Mouse (Mus musculus) neural tube, embryonic 15.5 days (tissue): Measurements from ENCODE around the gene Disc1. TPM values are rescaled to one million over a fixed set of nuclear protein-coding genes. Genes with fewer than 3 reads are reported as not detected.

ENCODE experiments used
- ATAC-seq: fragments of 200-750 bp; cut with Nextera tagmentation; 2 replicates; pipeline ENCODE4 v1.8.0; 2017; ENCODE audit warnings: mild to moderate bottlenecking, moderate TSS enrichment, moderate library complexity; ENCODE audit not compliant: low FRiP score
- H3K27ac ChIP-seq: fragments of 300-500 bp; sonication (generic); replicated peaks from 2 replicates; pipeline ENCODE4 v1.5.1; 2015; ENCODE audit warnings: mild to moderate bottlenecking, inconsistent platforms
- H3K27me3 ChIP-seq: fragments of 300-500 bp; sonication (generic); replicated peaks from 2 replicates; pipeline ENCODE4 v1.6.1; 2015; ENCODE audit warnings: inconsistent platforms
- H3K36me3 ChIP-seq: fragments of 300-500 bp; sonication (generic); 2 replicates; pipeline ENCODE4 v1.6.1; 2015; ENCODE audit warnings: inconsistent platforms
- H3K4me1 ChIP-seq: fragments of 300-500 bp; sonication (generic); 2 replicates; pipeline ENCODE4 v1.6.1; 2015; ENCODE audit warnings: inconsistent platforms
- H3K4me2 ChIP-seq: fragments of 300-500 bp; sonication (generic); 2 replicates; pipeline ENCODE4 v1.6.1; 2015; ENCODE audit warnings: inconsistent platforms, mild to moderate bottlenecking, moderate library complexity
- H3K4me3 ChIP-seq: fragments of 300-500 bp; sonication (generic); replicated peaks from 2 replicates; pipeline ENCODE4 v1.5.1; 2015; ENCODE audit warnings: mild to moderate bottlenecking, inconsistent platforms
- H3K9ac ChIP-seq: fragments of 300-500 bp; sonication (generic); replicated peaks from 2 replicates; pipeline ENCODE4 v1.6.1; 2015; ENCODE audit warnings: mild to moderate bottlenecking, inconsistent platforms
- H3K9me3 ChIP-seq: fragments of 300-500 bp; sonication (generic); replicated peaks from 2 replicates; pipeline ENCODE4 v1.6.1; 2016; ENCODE audit warnings: inconsistent platforms
- WGBS: fragments of 180-500 bp; shearing (Covaris S2); methylation state at CpG from one replicate; pipeline ENCODE4 v1.1.7; 2015; ENCODE audit warnings: mixed read lengths; 5-methylcytosine and 5-hydroxymethylcytosine counted together
- polyA plus RNA-seq: library from polyadenylated mRNA; unstranded; fragments of >200 nt; fragmentation: Nextera tagmentation; extraction: Ambion mirVana; gene quantifications from 2 replicates; pipeline ENCODE4 v1.2.1, GENCODE M21; 2015

The Disc1 gene
- polyA plus RNA-seq, 1 experiment from 2014 or later, result 1.8 TPM

DNA sequence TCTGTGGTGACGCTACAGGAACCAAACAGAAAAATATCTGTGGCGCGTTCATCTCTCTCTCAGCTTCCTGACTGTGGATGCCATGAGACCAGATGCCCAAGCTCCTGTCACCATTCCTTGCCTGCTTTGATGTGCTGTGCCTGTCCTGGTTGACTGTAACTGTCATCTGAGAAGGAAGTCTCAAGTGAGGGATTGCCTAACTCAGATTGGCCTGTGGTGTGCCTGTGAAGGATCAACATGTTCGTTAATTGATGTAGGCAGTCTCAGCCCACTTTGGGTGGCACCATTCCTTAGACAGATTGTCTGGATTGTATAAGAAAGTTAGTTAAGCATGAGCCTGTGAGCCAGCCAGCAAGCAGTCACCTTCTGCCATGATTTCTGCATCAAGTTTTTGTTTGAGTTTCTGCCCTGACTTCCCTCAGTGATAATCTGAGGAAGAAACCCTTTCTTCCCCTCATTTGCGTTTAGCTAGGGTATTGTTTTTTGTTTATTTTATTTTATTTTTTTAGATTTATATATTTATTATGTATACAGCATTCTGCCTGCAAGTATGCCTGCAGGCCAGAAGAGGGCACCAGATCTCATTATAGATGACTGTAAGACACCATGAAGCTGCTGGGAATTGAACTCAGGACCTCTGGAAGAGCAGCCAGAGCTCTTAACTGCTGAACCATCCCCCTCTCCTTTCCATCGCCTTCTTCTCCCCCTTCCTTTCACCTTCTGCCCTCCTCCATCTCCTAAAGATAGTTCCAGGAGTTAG is 14.3 kb downstream of the Disc1 start:
- Histone ChIP-seq H3K4me2 (no peak overlapping the region), H3K27ac (peak overlapping the region; percentile 79), H3K36me3 (no peaks in the 10 kb centered on the region), H3K4me1 (peaks cover 14% of the 10 kb centered on the region), H3K4me3 (no peak overlapping the region), H3K9me3 (no peaks in the 10 kb centered on the region), H3K9ac (no peak overlapping the region), H3K27me3 (no peaks in the 10 kb centered on the region)
- no peak for ATAC-seq
- WGBS, result 83% methylated on average over 6 of the region's 6 CpGs

DNA sequence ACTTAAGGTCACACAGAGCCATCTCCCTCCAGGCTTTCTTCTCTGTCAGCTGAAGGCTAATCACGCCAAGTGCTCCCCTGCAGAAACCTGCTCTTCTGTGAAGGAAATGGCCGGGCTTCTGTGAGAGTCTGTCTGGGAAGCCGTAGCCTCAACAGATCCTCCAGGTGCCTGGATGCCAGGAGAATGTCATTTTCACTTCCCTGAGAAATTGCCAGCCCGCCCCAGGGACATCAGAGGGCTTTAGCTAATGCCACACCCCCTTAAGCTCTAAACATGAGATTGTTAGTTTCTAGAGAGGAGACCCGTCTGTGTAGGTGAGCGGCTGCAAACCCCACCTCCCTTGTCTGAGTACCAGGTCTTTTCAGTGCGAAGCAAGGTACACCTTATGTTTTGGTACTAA is 15.3 kb downstream of the Disc1 start:
- Histone ChIP-seq H3K4me2 (no peak overlapping the region), H3K27ac (no peak overlapping the region), H3K9me3 (no peaks in the 10 kb centered on the region), H3K9ac (no peak overlapping the region), H3K4me1 (peaks cover 14% of the 10 kb centered on the region), H3K36me3 (no peaks in the 10 kb centered on the region), H3K4me3 (no peak overlapping the region), H3K27me3 (no peaks in the 10 kb centered on the region)
- WGBS, result 80% methylated on average over 7 of the region's 7 CpGs
- no peak for ATAC-seq

DNA sequence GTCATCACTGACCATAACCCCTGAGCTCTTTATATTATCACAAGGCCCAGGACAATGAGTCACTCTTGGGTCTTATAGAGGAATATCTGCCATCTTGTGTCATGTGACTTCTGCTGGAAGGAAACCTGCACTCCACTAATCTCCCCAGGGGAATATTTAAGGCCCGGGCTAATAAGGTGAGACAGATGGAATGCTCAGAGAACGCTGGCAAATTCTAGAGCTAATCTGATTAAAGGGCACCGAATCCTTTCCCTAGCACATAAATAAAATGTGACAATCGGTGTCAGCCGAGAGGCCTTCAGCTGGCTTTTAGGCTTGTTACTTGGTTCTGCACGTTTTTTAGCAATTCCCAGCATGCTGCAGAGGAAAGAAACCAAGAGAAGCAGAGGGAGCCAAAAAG is 15.7 kb downstream of the Disc1 start:
- no peak overlapping the region for H3K4me2 ChIP-seq
- no peaks in the 10 kb centered on the region for H3K9me3 ChIP-seq
- no peak overlapping the region for H3K9ac ChIP-seq
- H3K4me1 ChIP-seq, result peaks cover 14% of the 10 kb centered on the region
- no peak for ATAC-seq
- WGBS, result 45% methylated on average over 6 of the region's 6 CpGs
- no peak overlapping the region for H3K27ac ChIP-seq
- no peak overlapping the region for H3K4me3 ChIP-seq
- H3K27me3 ChIP-seq, result no peaks in the 10 kb centered on the region
- H3K36me3 ChIP-seq, result no peaks in the 10 kb centered on the region

DNA sequence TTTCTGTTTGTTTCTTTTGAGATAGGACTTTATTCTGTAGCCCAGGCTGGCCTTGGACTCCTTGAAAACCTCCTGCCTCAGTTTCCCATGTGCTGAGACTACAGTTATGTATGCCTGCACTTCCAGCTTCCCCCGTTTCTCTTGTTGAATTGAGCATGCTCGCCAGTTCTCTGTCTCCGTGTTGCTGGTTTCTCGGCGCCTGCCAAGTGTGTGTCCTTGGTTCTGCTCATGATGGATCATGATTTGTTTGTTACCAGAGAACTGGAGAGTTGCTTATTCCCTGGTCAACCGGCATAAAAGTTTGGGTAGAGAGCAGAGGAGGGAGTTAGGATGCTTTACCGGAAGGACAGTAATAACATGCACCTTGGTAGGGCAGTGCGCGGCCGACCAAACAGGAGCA is 20.1 kb downstream of the Disc1 start:
- Histone ChIP-seq H3K36me3 (no peaks in the 10 kb centered on the region), H3K9me3 (no peaks in the 10 kb centered on the region), H3K4me3 (no peak overlapping the region), H3K27ac (no peak overlapping the region), H3K4me1 (peaks cover 9% of the 10 kb centered on the region), H3K4me2 (no peak overlapping the region), H3K9ac (no peak overlapping the region), H3K27me3 (no peaks in the 10 kb centered on the region)
- no peak for ATAC-seq
- WGBS, result 94% methylated on average over 10 of the region's 10 CpGs

DNA sequence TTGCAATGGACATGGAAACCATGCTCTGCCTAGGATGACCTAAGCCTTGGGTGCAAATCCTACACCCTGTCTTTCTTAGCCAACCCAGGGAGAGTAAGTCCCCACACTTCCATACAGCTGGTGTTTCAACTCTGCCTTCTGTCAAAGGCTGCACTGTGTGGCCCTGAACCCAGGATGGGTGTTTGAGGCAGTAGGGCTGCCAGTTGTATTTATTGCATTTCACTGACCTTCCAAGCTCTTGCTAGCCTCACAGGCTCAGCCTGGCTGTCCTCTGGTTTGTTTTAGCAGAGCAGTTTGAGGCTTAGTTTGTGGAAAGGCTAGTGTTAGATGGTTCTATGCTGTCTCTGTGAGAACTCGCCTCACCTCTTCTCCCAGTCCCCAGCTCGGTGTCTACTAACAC is 20.6 kb downstream of the Disc1 start:
- 87% methylated on average over 2 of the region's 2 CpGs for WGBS
- Histone ChIP-seq H3K4me3 (no peak overlapping the region), H3K27me3 (no peaks in the 10 kb centered on the region), H3K4me1 (peaks cover 9% of the 10 kb centered on the region), H3K4me2 (no peak overlapping the region), H3K36me3 (no peaks in the 10 kb centered on the region), H3K9ac (no peak overlapping the region), H3K27ac (no peak overlapping the region), H3K9me3 (no peaks in the 10 kb centered on the region)
- ATAC-seq, result no peak

DNA sequence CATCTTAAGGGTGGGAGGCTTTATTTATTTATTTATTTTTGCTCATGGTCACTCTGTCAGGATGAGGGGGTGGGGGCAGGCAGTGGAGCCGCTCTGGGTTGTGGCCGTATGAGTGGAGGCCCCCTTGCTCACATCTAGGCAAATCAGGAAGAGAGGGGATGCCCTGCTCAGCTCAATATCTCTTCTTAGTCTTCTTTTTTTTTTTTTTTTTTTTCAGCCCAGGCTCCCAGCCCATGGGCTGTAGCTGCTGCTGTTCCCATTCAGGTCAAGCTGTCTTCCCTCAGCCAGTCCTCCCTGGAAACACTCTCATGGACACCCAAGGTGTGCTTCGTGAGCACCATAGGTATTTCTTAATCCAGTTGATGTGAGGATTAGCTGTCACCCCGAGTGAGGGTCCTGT is 21.4 kb downstream of the Disc1 start:
- WGBS, result 90% methylated on average over 4 of the region's 4 CpGs
- Histone ChIP-seq H3K27ac (no peak overlapping the region), H3K4me2 (no peak overlapping the region), H3K4me1 (peaks cover 9% of the 10 kb centered on the region), H3K27me3 (no peaks in the 10 kb centered on the region), H3K9ac (no peak overlapping the region), H3K9me3 (no peaks in the 10 kb centered on the region), H3K36me3 (no peaks in the 10 kb centered on the region), H3K4me3 (no peak overlapping the region)
- no peak for ATAC-seq

DNA sequence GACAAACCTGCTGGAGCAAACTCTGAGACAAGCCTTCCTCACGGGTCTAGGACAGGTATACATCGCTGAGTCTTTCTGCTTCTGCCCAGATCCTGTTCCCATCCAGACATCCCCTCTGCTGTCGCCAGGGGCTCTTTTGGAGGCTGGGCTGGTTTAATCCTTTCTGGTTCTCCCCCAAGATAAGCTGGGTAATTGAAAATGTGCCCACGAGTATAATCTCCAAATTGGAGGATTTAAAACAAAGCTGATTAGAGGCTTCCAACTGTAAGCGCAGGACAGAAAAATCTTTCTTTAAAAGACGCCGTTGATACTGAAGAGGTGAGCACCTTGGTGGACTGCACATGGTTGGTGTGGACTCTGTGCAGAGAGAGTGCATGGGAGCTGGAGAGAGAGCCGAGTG is 23.3 kb downstream of the Disc1 start:
- H3K9ac ChIP-seq, result no peak overlapping the region
- no peak overlapping the region for H3K4me2 ChIP-seq
- H3K4me1 ChIP-seq, result peaks cover 15% of the 10 kb centered on the region
- no peaks in the 10 kb centered on the region for H3K36me3 ChIP-seq
- ATAC-seq, result no peak
- no peaks in the 10 kb centered on the region for H3K27me3 ChIP-seq
- H3K4me3 ChIP-seq, result no peak overlapping the region
- no peak overlapping the region for H3K27ac ChIP-seq
- WGBS, result 76% methylated on average over 8 of the region's 8 CpGs
- H3K9me3 ChIP-seq, result no peaks in the 10 kb centered on the region

DNA sequence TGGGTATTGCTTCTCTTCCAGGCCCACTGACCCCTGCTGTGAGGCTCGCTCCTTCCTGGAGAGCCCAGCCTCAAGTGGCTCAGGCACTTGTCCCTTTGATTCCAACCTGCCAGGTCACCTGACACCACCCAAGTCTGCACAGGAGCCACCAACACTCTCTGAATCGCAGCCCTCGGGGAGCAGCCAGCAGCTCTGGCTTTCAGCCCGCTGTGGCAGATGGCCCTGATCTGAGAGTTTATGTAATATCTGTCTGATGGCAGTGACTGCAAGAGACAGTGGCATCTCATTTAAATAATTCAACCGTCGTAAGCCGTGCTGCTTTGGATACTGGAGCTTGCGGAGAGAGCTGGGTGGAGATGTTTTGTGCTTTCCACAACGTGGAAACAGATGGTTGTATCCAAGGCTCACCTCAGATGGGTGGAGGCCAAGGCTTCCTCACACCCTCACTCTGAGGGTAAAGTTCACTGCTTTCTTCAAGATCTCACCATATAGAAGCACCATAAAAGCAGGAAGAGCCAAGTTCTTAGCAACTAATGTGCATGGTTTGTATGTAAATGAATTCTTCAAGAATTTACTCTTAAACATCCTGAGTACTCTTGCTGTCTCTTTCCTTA is 24.9 kb downstream of the Disc1 start:
- ATAC-seq, result no peak
- Histone ChIP-seq H3K4me1 (peaks cover 22% of the 10 kb centered on the region), H3K36me3 (no peaks in the 10 kb centered on the region), H3K27me3 (no peaks in the 10 kb centered on the region), H3K9ac (no peak overlapping the region), H3K4me3 (no peak overlapping the region), H3K4me2 (no peak overlapping the region), H3K27ac (no peak overlapping the region), H3K9me3 (no peaks in the 10 kb centered on the region)
- 39% methylated on average over 9 of the region's 9 CpGs for WGBS

DNA sequence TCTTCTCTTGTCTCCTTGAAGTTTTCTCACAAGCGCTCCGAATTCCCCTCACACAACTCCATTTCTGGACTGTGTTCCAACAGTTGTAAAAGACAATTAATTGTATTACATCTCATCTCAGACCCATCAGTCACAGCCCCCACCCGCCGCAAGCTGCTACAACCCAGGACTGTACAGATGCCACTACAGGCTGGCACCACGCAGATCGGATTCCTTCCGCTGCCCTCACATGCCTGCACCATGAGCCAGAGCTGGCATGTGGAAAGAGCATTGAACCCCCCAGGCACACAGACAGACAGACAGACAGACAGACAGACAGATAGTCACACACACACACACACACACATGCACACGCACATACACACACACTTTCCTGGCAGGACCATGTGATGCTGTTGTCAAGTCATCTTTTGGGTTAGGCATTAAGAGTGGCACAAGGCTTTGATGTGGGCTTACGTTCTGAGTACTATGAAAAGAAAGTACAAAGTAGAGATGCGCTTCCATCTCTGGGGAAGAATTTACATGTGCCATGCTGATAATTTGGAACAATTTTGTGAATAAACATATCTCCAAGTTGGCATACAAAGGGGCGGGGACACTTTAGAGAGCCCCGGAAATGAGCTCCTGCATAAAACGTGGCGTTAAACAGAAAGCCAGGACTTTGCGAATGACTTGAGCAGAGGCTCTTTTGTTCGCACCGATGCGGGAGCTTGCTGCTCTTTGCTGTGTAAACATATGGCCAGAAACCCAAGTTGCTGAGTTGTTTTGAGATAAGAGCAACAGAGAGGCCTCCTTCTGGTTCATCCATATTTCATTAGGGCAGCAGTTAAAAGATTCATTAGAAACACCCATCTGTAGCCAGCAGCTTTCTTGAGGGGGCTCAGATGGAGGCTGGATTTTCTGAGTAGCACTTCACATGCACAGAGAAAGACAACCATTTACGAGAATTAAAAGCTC is 26.7 kb downstream of the Disc1 start:
- Histone ChIP-seq H3K4me3 (no peak overlapping the region), H3K9ac (no peak overlapping the region), H3K4me2 (no peak overlapping the region), H3K4me1 (peaks cover 23% of the 10 kb centered on the region), H3K27ac (no peak overlapping the region; the same call in 1 of the 2 replicates), H3K9me3 (no peaks in the 10 kb centered on the region), H3K36me3 (no peaks in the 10 kb centered on the region), H3K27me3 (no peaks in the 10 kb centered on the region)
- WGBS, result 66% methylated on average over 19 of the region's 19 CpGs
- no peak for ATAC-seq

DNA sequence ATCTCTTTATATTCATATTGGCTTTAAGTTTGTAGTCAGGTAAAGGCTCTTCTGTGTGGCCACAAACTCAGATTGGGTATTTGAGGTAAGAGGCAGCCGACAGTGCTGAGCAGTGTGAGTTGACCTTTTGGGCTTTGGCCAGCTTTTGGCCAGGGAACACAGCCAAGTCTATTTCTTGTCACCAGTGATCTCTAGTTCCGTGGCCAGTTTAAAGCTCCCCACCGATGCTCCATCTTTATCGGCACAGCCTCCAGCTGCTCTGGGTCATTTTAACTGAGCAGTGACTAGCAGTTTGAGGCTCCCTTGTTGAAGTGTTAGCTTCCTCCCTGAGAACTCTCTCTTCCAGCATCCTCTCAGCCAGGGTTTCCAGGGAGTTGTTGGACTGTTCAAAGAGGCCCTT is 29.8 kb downstream of the Disc1 start:
- Histone ChIP-seq H3K4me3 (no peak overlapping the region), H3K9ac (no peak overlapping the region), H3K4me2 (no peak overlapping the region), H3K36me3 (no peaks in the 10 kb centered on the region), H3K27me3 (no peaks in the 10 kb centered on the region), H3K27ac (peak overlapping the region; percentile 28; the same call in 1 of the 2 replicates), H3K9me3 (no peaks in the 10 kb centered on the region), H3K4me1 (peaks cover 14% of the 10 kb centered on the region)
- WGBS, result 51% methylated on average over 4 of the region's 4 CpGs
- ATAC-seq, result no peak

DNA sequence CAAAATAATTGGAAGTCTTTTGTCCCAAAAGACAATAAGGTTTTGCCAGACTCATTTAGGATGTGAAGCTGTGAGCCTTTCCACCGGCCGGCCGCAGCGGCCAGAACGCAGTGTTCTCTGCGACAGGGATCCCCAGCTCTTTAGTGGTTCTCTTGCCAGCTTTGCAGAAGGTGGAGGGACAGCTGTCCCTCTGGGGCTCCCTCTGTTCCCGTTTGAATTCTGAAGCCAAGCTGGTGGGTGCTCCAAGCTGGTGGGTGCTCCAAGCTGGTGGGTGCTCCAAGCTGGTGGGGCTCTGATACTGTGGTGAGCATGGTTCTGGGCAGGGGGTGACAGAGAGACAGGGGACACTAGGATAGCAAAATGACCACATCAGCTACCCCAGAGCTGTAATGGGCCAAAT is 30.5 kb downstream of the Disc1 start:
- Histone ChIP-seq H3K36me3 (no peaks in the 10 kb centered on the region), H3K4me3 (no peak overlapping the region), H3K27ac (0 out of 2 replicates have a peak overlapping the region, but pooled peaks have one; percentile 28), H3K9me3 (no peaks in the 10 kb centered on the region), H3K9ac (no peak overlapping the region), H3K27me3 (no peaks in the 10 kb centered on the region), H3K4me2 (no peak overlapping the region), H3K4me1 (peaks cover 14% of the 10 kb centered on the region)
- 55% methylated on average over 7 of the region's 7 CpGs for WGBS
- ATAC-seq, result no peak
